Mouse (Mus musculus) ES-E14 (cell line): ENCODE results near the gene Fam118a.

Experiments
- CHD2 ChIP-seq: IDR thresholded peaks from 2 replicates; pipeline ENCODE4 v1.6.1; 2014; ENCODE audit warnings: mild to moderate bottlenecking, low read depth, low read length, inconsistent platforms
- HCFC1 ChIP-seq: IDR thresholded peaks from 2 replicates; pipeline ENCODE4 v1.6.1; 2012; ENCODE audit warnings: low read length, inconsistent platforms, borderline replicate concordance; ENCODE audit not compliant: insufficient read depth
- MAFK ChIP-seq: IDR thresholded peaks from 2 replicates; pipeline ENCODE4 v1.6.1; 2014; ENCODE audit warnings: mild to moderate bottlenecking, low read depth, low read length, inconsistent platforms; ENCODE audit not compliant: insufficient read depth
- ZC3H11A ChIP-seq: IDR thresholded peaks from 2 replicates; pipeline ENCODE4 v1.6.1; 2012; ENCODE audit warnings: low read depth, mild to moderate bottlenecking, inconsistent platforms, low read length, borderline replicate concordance
- ZNF384 ChIP-seq: IDR thresholded peaks from 2 replicates; pipeline ENCODE4 v1.6.1; 2012; ENCODE audit warnings: low read depth, low read length, inconsistent platforms

DNA sequence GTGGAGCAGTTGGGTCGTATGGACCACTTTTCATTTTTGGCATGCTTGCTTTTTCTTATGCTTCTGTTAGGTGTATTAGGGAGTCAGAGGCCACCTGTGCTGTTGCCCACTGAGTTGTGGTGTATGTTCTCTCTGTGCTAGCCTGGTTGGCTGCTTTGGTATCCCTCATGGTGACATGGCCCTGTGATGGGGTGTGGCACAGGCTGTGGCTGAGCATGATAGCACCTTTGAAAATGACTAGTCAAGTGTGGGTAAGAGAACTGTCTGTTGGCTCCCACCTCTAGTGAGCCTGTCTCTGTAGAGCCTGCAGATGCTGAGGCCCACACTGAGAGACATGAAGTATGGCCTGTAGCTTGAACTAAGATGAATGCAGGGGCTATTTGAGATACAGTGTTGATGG, 21.0 kb downstream of the Fam118a start:
- TF ChIP-seq HCFC1: no peak
- TF ChIP-seq ZNF384: no peak
- TF ChIP-seq CHD2: no peak
- no peak for TF ChIP-seq MAFK
- TF ChIP-seq ZC3H11A: no peak
